Mouse (Mus musculus): ENCODE measurements around the gene BC107364. TPM values are rescaled to one million over a fixed set of nuclear protein-coding genes. Genes with fewer than 3 reads are reported as not detected.
"Not testable (repeated sequence)": the region's sequence is repeated elsewhere in the genome, so short reads cannot be mapped to it uniquely, and the experiment has no call there.

BC107364 gene
- polyA plus RNA-seq, 1 experiment from 2014 or later: not detected

- H3K36me3 ChIP-seq (ENCODE audit: control insufficient read depth, insufficient read depth, low read length); H3K9me3 ChIP-seq (ENCODE audit: control insufficient read depth, low read length); DNase-seq; H3K4me2 ChIP-seq (ENCODE audit: low read length); H3K9ac ChIP-seq (replicated peaks; ENCODE audit: low read length); H3K4me3 ChIP-seq (replicated peaks; ENCODE audit: low read depth, low read length); H3K4me1 ChIP-seq (ENCODE audit: control insufficient read depth, insufficient read depth, low read length); H3K27ac ChIP-seq (replicated peaks; ENCODE audit: low read depth, low read length): not testable (repeated sequence)
- H3K27me3 ChIP-seq (ENCODE audit: control insufficient read depth, insufficient read depth, low read length): peaks cover 15% of the 10 kb centered on the region
- ATAC-seq (ENCODE audit: low FRiP score, low TSS enrichment): peak; percentile 81; the same call in 1 of the 2 replicates
- no CpG with 5 or more reads among the region's 68 CpGs for WGBS
Observed at GRCm38 (mm10) chr3:96449762-96450585, 2.1 kb downstream of the BC107364 start.

- DNase-seq: no peak
- Histone ChIP-seq H3K9me3 (ENCODE audit: control insufficient read depth, low read length) (no peaks in the 10 kb centered on the region), H3K27ac (replicated peaks; ENCODE audit: low read depth, low read length) (no peak overlapping the region), H3K4me3 (replicated peaks; ENCODE audit: low read depth, low read length) (no peak overlapping the region), H3K9ac (replicated peaks; ENCODE audit: low read length) (no peak overlapping the region), H3K27me3 (ENCODE audit: control insufficient read depth, insufficient read depth, low read length) (peaks cover 41% of the 10 kb centered on the region), H3K36me3 (ENCODE audit: control insufficient read depth, insufficient read depth, low read length) (no peaks in the 10 kb centered on the region), H3K4me1 (ENCODE audit: control insufficient read depth, insufficient read depth, low read length) (no peaks in the 10 kb centered on the region), H3K4me2 (ENCODE audit: low read length) (no peak overlapping the region)
- WGBS: 90% methylated on average over 4 of the region's 4 CpGs
- no peak for ATAC-seq (ENCODE audit: low FRiP score, low TSS enrichment)
Observed at GRCm38 (mm10) chr3:96445436-96445835, 6.7 kb downstream of the BC107364 start.

GRCm38 (mm10) chr3:96440578-96440977 lies 11.5 kb downstream of the BC107364 start:
- H3K4me3 ChIP-seq (replicated peaks; ENCODE audit: low read depth, low read length): peak overlapping the region; percentile 40
- ATAC-seq (ENCODE audit: low FRiP score, low TSS enrichment): no peak

GRCm38 (mm10) chr3:96435557-96436091 lies 16.5 kb downstream of the BC107364 start:
- under 1% methylated on average over 26 of the region's 26 CpGs for WGBS
- H3K4me1 ChIP-seq (ENCODE audit: control insufficient read depth, insufficient read depth, low read length): peaks cover 4% of the 10 kb centered on the region; the same call in 1 of the 2 replicates
- peak overlapping the region; percentile 33 for H3K4me2 ChIP-seq (ENCODE audit: low read length)
- H3K36me3 ChIP-seq (ENCODE audit: control insufficient read depth, insufficient read depth, low read length): no peaks in the 10 kb centered on the region
- H3K9ac ChIP-seq (replicated peaks; ENCODE audit: low read length): no peak overlapping the region; the same call in 1 of the 2 replicates
- no peaks in the 10 kb centered on the region for H3K9me3 ChIP-seq (ENCODE audit: control insufficient read depth, low read length)
- H3K27ac ChIP-seq (replicated peaks; ENCODE audit: low read depth, low read length): no peak overlapping the region
- DNase-seq (peak; percentile 65), ATAC-seq (ENCODE audit: low FRiP score, low TSS enrichment) (no peak)
- peak overlapping the region; percentile 16; the same call in 1 of the 2 replicates for H3K4me3 ChIP-seq (replicated peaks; ENCODE audit: low read depth, low read length)
- peaks cover 44% of the 10 kb centered on the region for H3K27me3 ChIP-seq (ENCODE audit: control insufficient read depth, insufficient read depth, low read length)

More at GRCm38 (mm10) chr3:96440578-96440977, 11.5 kb downstream of the BC107364 start:
- peak overlapping the region; percentile 67 for H3K4me2 ChIP-seq (ENCODE audit: low read length)
- H3K4me1 ChIP-seq (ENCODE audit: control insufficient read depth, insufficient read depth, low read length): peaks cover 4% of the 10 kb centered on the region; the same call in 1 of the 2 replicates
- no peaks in the 10 kb centered on the region for H3K36me3 ChIP-seq (ENCODE audit: control insufficient read depth, insufficient read depth, low read length)
- WGBS: under 1% methylated on average over 13 of the region's 13 CpGs
- peaks cover 72% of the 10 kb centered on the region for H3K27me3 ChIP-seq (ENCODE audit: control insufficient read depth, insufficient read depth, low read length)
- H3K9ac ChIP-seq (replicated peaks; ENCODE audit: low read length): peak overlapping the region; percentile 60
- no peaks in the 10 kb centered on the region for H3K9me3 ChIP-seq (ENCODE audit: control insufficient read depth, low read length)
- DNase-seq: peak; percentile 89
- no peak overlapping the region for H3K27ac ChIP-seq (replicated peaks; ENCODE audit: low read depth, low read length)

- Histone ChIP-seq H3K9me3 (ENCODE audit: control insufficient read depth, low read length) (no peaks in the 10 kb centered on the region), H3K4me1 (ENCODE audit: control insufficient read depth, insufficient read depth, low read length) (peaks cover 4% of the 10 kb centered on the region; the same call in 1 of the 2 replicates), H3K4me2 (ENCODE audit: low read length) (no peak overlapping the region), H3K27ac (replicated peaks; ENCODE audit: low read depth, low read length) (no peak overlapping the region), H3K9ac (replicated peaks; ENCODE audit: low read length) (no peak overlapping the region), H3K27me3 (ENCODE audit: control insufficient read depth, insufficient read depth, low read length) (peaks cover 30% of the 10 kb centered on the region), H3K4me3 (replicated peaks; ENCODE audit: low read depth, low read length) (no peak overlapping the region), H3K36me3 (ENCODE audit: control insufficient read depth, insufficient read depth, low read length) (no peaks in the 10 kb centered on the region)
- WGBS: under 1% methylated on average over 3 of the region's 3 CpGs
- ATAC-seq (ENCODE audit: low FRiP score, low TSS enrichment) (no peak), DNase-seq (no peak)
Observed at GRCm38 (mm10) chr3:96432207-96432606, 19.9 kb downstream of the BC107364 start.

GRCm38 (mm10) chr3:96429819-96430132 lies 22.3 kb downstream of the BC107364 start:
- Histone ChIP-seq H3K27me3 (ENCODE audit: control insufficient read depth, insufficient read depth, low read length) (peaks cover 11% of the 10 kb centered on the region; the same call in 1 of the 2 replicates), H3K4me2 (ENCODE audit: low read length) (no peak overlapping the region), H3K9me3 (ENCODE audit: control insufficient read depth, low read length) (no peaks in the 10 kb centered on the region), H3K9ac (replicated peaks; ENCODE audit: low read length) (no peak overlapping the region), H3K27ac (replicated peaks; ENCODE audit: low read depth, low read length) (no peak overlapping the region), H3K36me3 (ENCODE audit: control insufficient read depth, insufficient read depth, low read length) (no peaks in the 10 kb centered on the region), H3K4me3 (replicated peaks; ENCODE audit: low read depth, low read length) (no peak overlapping the region), H3K4me1 (ENCODE audit: control insufficient read depth, insufficient read depth, low read length) (no peaks in the 10 kb centered on the region)
- ATAC-seq (ENCODE audit: low FRiP score, low TSS enrichment) (no peak), DNase-seq (no peak)
- 54% methylated on average over 4 of the region's 4 CpGs for WGBS

- no peak overlapping the region for H3K27ac ChIP-seq (replicated peaks; ENCODE audit: low read depth, low read length)
- no peaks in the 10 kb centered on the region for H3K36me3 ChIP-seq (ENCODE audit: control insufficient read depth, insufficient read depth, low read length)
- H3K27me3 ChIP-seq (ENCODE audit: control insufficient read depth, insufficient read depth, low read length): peaks cover 11% of the 10 kb centered on the region; the same call in 1 of the 2 replicates
- H3K4me2 ChIP-seq (ENCODE audit: low read length): no peak overlapping the region
- no peaks in the 10 kb centered on the region for H3K9me3 ChIP-seq (ENCODE audit: control insufficient read depth, low read length)
- H3K4me3 ChIP-seq (replicated peaks; ENCODE audit: low read depth, low read length): no peak overlapping the region
- ATAC-seq (ENCODE audit: low FRiP score, low TSS enrichment): no peak
- 82% methylated on average over 13 of the region's 13 CpGs for WGBS
- DNase-seq: no peak
- H3K9ac ChIP-seq (replicated peaks; ENCODE audit: low read length): no peak overlapping the region
- no peaks in the 10 kb centered on the region for H3K4me1 ChIP-seq (ENCODE audit: control insufficient read depth, insufficient read depth, low read length)
Observed at GRCm38 (mm10) chr3:96428941-96429818, 22.9 kb downstream of the BC107364 start.

GRCm38 (mm10) chr3:96427761-96428462 lies 24.2 kb downstream of the BC107364 start:
- Histone ChIP-seq H3K27ac (replicated peaks; ENCODE audit: low read depth, low read length) (no peak overlapping the region), H3K4me3 (replicated peaks; ENCODE audit: low read depth, low read length) (no peak overlapping the region), H3K27me3 (ENCODE audit: control insufficient read depth, insufficient read depth, low read length) (0 out of 2 replicates have a peak, but pooled peaks cover 5% of the 10 kb centered on the region), H3K36me3 (ENCODE audit: control insufficient read depth, insufficient read depth, low read length) (no peaks in the 10 kb centered on the region), H3K9me3 (ENCODE audit: control insufficient read depth, low read length) (no peaks in the 10 kb centered on the region), H3K9ac (replicated peaks; ENCODE audit: low read length) (no peak overlapping the region), H3K4me2 (ENCODE audit: low read length) (no peak overlapping the region), H3K4me1 (ENCODE audit: control insufficient read depth, insufficient read depth, low read length) (no peaks in the 10 kb centered on the region)
- WGBS: 10% methylated on average over 16 of the region's 16 CpGs
- ATAC-seq (ENCODE audit: low FRiP score, low TSS enrichment) (no peak), DNase-seq (no peak)
